Mouse (Mus musculus) splenic B cell, adult 2 months (primary cell): Measurements from ENCODE around the gene Il23a.
"Not testable (repeated sequence)": the region's sequence is repeated elsewhere in the genome, so short reads cannot be mapped to it uniquely, and the experiment has no call there.

Source experiments
- DNase-seq: peaks from one replicate; pipeline ENCODE4 v3.0.0-alpha.2; 2011; ENCODE audit warnings: low read depth, low spot score
- H3K27me3 ChIP-seq: 2 replicates; pipeline ENCODE4 v1.6.1; 2012; ENCODE audit warnings: mild to moderate bottlenecking, low read length, moderate library complexity, mixed read lengths; ENCODE audit not compliant: control insufficient read depth, poor library complexity, insufficient read depth, severe bottlenecking
- H3K36me3 ChIP-seq: 2 replicates; pipeline ENCODE4 v1.6.1; 2012; ENCODE audit warnings: mild to moderate bottlenecking, low read length, moderate library complexity, mixed read lengths; ENCODE audit not compliant: control insufficient read depth, poor library complexity, insufficient read depth, severe bottlenecking

The Il23a gene

DNA sequence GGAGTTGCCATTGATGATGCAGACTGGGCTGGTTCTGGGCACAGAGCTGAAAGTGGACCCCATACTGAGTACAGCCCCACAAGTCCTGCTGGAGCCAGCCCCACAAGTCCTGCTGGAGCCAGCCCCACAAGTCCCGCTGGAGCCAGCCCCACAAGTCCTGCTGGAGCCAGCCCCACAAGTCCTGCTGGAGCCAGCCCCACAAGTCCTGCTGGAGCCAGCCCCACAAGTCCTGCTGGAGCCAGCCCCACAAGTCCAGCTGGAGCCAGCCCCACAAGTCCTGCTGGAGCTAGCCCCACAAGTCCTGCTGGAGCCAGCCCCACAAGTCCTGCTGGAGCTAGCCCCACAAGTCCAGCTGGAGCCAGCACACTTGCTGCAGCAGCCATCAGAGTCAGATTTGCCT, 8.0 kb downstream of the Il23a start:
- DNase-seq, H3K27me3 ChIP-seq: not testable (repeated sequence)
- peaks cover 17% of the 10 kb centered on the region for H3K36me3 ChIP-seq

GRCm38 (mm10) chr10:128283604-128284579, 14.7 kb downstream of the Il23a start:
- no peaks in the 10 kb centered on the region for H3K27me3 ChIP-seq
- peak; percentile 78 for DNase-seq
- peaks cover 23% of the 10 kb centered on the region for H3K36me3 ChIP-seq

DNA sequence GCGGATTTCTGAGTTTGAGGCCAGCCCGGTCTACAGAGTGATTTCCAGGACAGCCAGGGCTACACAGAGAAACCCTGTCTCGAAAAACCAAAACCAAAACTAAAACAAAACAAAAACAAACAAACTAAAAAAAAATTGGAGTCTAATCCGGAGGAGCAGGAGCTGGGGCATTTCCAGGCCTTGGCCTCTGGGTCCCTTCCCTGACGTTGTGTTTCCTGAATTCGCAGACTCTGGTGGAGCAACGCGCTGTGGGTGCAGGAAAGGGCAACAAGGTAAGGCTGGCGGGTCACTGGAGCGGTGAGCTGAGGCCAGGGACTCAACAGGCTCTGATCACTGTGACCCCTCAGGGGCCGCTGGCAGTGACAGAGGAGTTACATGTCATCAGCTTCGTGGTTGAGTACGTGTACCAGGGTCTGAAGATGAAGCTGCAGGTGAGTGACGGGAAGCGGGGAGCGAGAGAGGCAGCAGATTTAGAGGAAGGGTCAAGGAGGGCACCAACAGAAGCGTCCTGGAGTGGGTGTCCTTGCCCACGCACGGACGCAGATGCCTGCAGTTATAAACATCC, 15.6 kb downstream of the Il23a start:
- no peak for DNase-seq
- H3K36me3 ChIP-seq: peaks cover 25% of the 10 kb centered on the region
- H3K27me3 ChIP-seq: no peaks in the 10 kb centered on the region

DNA sequence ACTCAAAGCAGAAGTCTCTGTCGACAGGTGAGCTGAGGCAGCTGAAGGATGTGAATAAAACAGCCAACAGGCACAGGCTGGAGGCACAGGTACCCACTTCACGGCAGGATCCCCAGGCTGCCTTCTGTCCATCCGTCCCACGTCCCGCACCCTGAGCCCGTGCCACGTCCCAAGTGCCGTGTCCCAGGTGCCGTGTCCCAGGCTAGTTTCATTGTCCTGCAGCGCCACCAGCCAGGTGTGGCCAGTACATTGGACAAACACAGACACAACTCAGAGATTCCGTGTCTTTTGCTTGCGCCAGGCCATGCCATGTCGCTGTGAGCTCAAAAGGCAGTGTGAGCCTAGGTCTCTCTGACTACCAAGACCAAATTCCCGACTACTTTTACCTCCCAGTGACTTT, 16.9 kb downstream of the Il23a start:
- no peak for DNase-seq
- peaks cover 34% of the 10 kb centered on the region for H3K36me3 ChIP-seq
- no peaks in the 10 kb centered on the region for H3K27me3 ChIP-seq

GRCm38 (mm10) chr10:128280943-128281342, 17.6 kb downstream of the Il23a start:
- no peak for DNase-seq
- Histone ChIP-seq H3K36me3 (peaks cover 32% of the 10 kb centered on the region), H3K27me3 (no peaks in the 10 kb centered on the region)

- no peak for DNase-seq
- Histone ChIP-seq H3K27me3 (no peaks in the 10 kb centered on the region), H3K36me3 (peaks cover 27% of the 10 kb centered on the region)
Observed at GRCm38 (mm10) chr10:128278158-128278557, 20.4 kb downstream of the Il23a start.

- peaks cover 20% of the 10 kb centered on the region for H3K36me3 ChIP-seq
- DNase-seq, H3K27me3 ChIP-seq: not testable (repeated sequence)
Observed at GRCm38 (mm10) chr10:128275374-128275773, 23.2 kb downstream of the Il23a start.

DNA sequence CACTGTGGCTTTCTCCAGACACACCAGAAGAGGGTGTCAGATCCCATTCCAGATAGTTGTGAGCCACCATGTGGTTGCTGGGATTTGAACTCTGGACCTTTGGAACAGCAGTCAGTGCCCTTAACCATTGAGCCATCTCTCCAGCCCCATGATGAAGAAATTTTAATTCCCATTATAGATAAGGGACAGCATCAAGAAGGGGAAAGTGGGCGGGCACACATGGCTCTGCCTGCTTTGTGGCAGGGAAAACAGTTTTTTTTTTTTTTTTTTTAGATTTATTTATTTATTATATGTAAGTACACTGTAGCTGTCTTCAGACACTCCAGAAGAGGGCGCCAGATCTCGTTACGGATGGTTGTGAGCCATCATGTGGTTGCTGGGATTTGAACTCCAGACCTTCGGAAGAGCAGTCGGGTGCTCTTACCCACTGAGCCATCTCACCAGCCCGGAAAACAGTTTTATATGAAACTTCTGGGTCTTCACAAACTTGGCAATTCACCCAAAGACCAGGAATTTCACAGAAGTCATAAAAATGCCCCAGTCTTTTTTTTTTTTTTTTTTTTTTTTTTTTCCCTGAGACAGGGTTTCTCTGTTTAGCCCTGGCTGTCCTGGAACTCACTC, 25.6 kb downstream of the Il23a start:
- peaks cover 11% of the 10 kb centered on the region for H3K36me3 ChIP-seq
- DNase-seq, H3K27me3 ChIP-seq: not testable (repeated sequence)

- peaks cover 4% of the 10 kb centered on the region for H3K36me3 ChIP-seq
- H3K27me3 ChIP-seq: no peaks in the 10 kb centered on the region
- no peak for DNase-seq
Observed at GRCm38 (mm10) chr10:128271883-128272282, 26.7 kb downstream of the Il23a start.

DNA sequence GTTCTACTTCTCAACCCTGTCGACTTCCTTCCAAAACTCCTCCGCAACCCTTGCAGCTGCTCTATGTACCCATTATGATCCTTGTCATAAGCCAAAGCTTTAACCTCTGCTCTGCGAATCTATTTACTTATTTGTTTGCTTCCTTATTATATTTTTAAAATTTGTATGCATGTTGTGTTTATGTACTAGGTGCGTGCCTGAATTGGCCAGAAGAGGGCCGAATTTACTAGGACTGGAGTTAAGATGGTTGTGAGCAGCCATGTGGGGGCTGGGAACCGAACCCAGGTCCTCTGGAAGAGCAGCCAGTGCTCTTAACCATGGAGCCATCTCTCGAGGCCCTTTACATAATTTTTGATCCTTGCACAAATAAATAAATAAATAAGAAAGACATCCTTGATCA, 27.7 kb downstream of the Il23a start:
- peak; percentile 41 for DNase-seq
- Histone ChIP-seq H3K27me3 (no peaks in the 10 kb centered on the region), H3K36me3 (no peaks in the 10 kb centered on the region; the same call in 1 of the 2 replicates)

DNA sequence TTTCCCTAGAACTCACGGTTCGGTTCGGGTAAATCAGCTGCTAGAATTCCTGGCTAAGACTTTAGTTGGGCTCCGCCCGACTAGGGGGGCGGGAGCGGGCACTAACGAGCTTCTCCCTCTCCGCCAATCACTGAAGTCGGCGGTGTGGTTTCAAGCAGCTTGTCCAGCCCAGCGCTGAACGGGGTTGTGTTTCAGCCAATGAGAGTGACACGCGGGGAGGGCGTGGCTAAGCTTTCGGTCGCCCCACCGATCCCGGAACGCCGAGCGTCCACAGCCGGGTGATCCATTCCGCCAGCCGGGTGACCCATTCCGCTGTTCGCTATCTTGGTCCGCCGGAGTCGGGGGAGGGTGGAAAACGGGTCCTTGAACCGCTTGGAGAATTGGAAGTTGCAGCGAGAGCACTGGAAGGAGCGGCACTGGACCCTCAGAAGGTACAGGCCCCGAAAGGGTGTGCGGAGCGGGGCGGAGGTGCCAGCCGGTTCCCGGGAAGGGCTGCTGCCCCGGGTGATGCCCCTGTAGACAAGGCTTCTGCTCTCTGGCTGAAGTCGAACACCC, 28.2 kb downstream of the Il23a start, which contains the start of gene Stat2:
TSS of gene Stat2 (plus strand) at position 273 of the 555 bp plus-strand sequence.
- Histone ChIP-seq H3K27me3 (no peaks in the 10 kb centered on the region), H3K36me3 (no peaks in the 10 kb centered on the region; the same call in 1 of the 2 replicates)
- DNase-seq: peak; percentile 96

DNA sequence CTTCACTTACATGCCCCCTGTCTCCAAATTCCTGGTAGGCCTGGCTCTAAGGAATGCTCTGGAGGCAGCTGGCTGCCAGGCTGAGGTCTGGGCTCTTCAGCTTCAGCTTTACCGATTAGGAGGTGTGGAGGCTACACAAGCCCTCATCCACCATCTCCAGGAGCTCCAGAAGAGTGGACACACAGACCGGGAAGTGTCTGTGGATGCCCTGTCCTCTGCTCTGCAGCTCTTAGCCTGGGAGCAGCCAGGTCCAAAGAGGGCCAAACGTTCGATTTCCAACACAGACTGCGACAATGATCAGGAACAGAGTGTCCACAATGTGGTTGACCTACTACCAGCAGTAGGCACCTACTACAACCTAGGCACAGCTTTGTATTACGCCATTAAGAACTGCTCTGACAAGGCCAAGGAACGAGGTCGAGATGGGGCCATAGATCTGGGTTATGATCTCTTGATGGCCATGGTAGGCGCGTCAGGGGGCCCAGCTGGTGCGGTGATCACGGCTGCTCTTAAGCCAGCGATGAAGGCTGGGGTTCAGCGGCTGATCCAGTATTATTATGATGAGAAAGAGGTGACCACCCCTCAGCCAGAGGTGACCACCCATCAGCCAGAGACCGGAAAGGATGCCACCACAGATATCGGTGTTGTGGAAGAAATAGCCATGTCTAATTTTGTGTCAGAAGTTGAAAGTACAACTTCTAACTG, 29.2 kb downstream of the Il23a start:
- H3K36me3 ChIP-seq: no peaks in the 10 kb centered on the region; the same call in 1 of the 2 replicates
- DNase-seq: no peak
- no peaks in the 10 kb centered on the region for H3K27me3 ChIP-seq

DNA sequence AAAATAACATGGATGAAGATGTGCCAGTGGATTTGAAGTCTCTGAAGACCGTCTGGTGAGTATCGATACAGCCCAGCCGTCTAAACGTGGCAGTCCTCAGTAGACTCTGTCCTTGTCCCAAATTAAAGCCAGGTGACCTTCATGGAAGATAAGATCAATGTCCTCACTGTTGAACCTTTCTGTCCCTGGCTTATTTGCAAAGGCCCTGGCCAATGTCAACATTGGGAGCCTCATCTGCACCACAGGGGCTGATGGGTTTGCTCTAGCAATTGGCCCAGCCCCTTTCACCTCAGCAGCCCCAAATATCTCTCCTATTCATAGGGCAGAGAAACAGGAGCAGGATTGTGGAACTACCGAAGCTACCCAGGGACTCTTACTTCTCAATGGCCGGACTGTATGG, 30.2 kb downstream of the Il23a start, which contains the start of gene Apof:
TSS of gene Apof (plus strand) at position 301 of the 400 bp plus-strand sequence.
- DNase-seq: no peak
- no peaks in the 10 kb centered on the region for H3K36me3 ChIP-seq
- H3K27me3 ChIP-seq: no peaks in the 10 kb centered on the region
